Mouse (Mus musculus) liver, adult 2 months (tissue): ENCODE results near the gene Senp3. TPM values are rescaled to one million over a fixed set of nuclear protein-coding genes. Genes with fewer than 3 reads are reported as not detected.

ENCODE experiments used
- DNase-seq: peaks from one replicate; pipeline ENCODE4 v3.0.0-alpha.2; 2011; ENCODE audit warnings: low read depth, low spot score; ENCODE audit errors: extremely low read depth
- H3K27ac ChIP-seq: fragments of 200-500 bp; replicated peaks from 2 replicates; pipeline ENCODE4 v1.5.1; 2012; ENCODE audit warnings: low read depth, mild to moderate bottlenecking, control low read depth, inconsistent platforms, low read length; ENCODE audit not compliant: insufficient read depth
- H3K27me3 ChIP-seq: fragments of 200-500 bp; 2 replicates; pipeline ENCODE4 v1.6.1; 2012; ENCODE audit warnings: mild to moderate bottlenecking, moderate library complexity, low read length, inconsistent platforms; ENCODE audit not compliant: control insufficient read depth, insufficient read depth
- H3K36me3 ChIP-seq: fragments of 200-500 bp; 2 replicates; pipeline ENCODE4 v1.6.1; 2012; ENCODE audit warnings: low read length, inconsistent platforms; ENCODE audit not compliant: control insufficient read depth, insufficient read depth
- H3K4me1 ChIP-seq: fragments of 200-500 bp; 2 replicates; pipeline ENCODE4 v1.6.1; 2011; ENCODE audit warnings: low read length; ENCODE audit not compliant: control insufficient read depth, insufficient read depth
- H3K4me3 ChIP-seq: fragments of 200-500 bp; 2 replicates; pipeline ENCODE4 v1.5.1; 2011; ENCODE audit warnings: low read depth, mild to moderate bottlenecking, control low read depth, low read length, moderate library complexity; ENCODE audit not compliant: insufficient read depth
- H3K79me2 ChIP-seq: fragments of 200-500 bp; 2 replicates; pipeline ENCODE4 v1.6.1; 2012; ENCODE audit warnings: inconsistent platforms, mild to moderate bottlenecking, low read length, moderate library complexity; ENCODE audit not compliant: control insufficient read depth, insufficient read depth
- H3K9ac ChIP-seq: fragments of 200-500 bp; 2 replicates; pipeline ENCODE4 v1.6.1; 2012; ENCODE audit warnings: low read depth, mild to moderate bottlenecking, control low read depth, inconsistent platforms, low read length
- CTCF ChIP-seq: fragments of 200-500 bp; IDR thresholded peaks from 2 replicates; pipeline ENCODE4 v1.5.1; 2011; ENCODE audit warnings: low read depth, low read length, control low read depth
- POLR2A ChIP-seq: fragments of 200-500 bp; IDR thresholded peaks from 2 replicates; pipeline ENCODE4 v1.6.1; 2011; ENCODE audit warnings: low read length, control low read depth; ENCODE audit not compliant: insufficient read depth; ENCODE audit errors: extremely low read depth
- WGBS: fragments of 180-500 bp; shearing (Covaris S2); methylation state at CpG from one replicate; pipeline ENCODE4 v1.1.7; 2018; 5-methylcytosine and 5-hydroxymethylcytosine counted together
- polyA plus RNA-seq: library from polyadenylated mRNA; depleted of rRNA; stranded (reverse); fragments of >200 nt; gene quantifications from 2 replicates; pipeline ENCODE4 v1.2.3, GENCODE M21; 2012
- total RNA-seq: library from RNA; depleted of rRNA; stranded (reverse); fragments of >200 nt; gene quantifications from 2 replicates; pipeline ENCODE4 v1.2.3, GENCODE M21; 2014

The Senp3 gene
- total and polyA plus RNA-seq, 2 experiments: 25.8 to 26.2 TPM

GRCm38 (mm10) chr11:69684936-69685335 is 3.1 kb upstream of the Senp3 start:
- Histone ChIP-seq H3K4me3 (no peak overlapping the region), H3K4me1 (peaks cover 11% of the 10 kb centered on the region), H3K36me3 (no peaks in the 10 kb centered on the region), H3K9ac (peak overlapping the region; percentile 38), H3K79me2 (peaks cover 11% of the 10 kb centered on the region; the same call in 1 of the 2 replicates), H3K27me3 (no peaks in the 10 kb centered on the region), H3K27ac (peak overlapping the region; percentile 80)
- no peak for TF ChIP-seq CTCF
- TF ChIP-seq POLR2A: no peak
- WGBS: 95% methylated on average over 6 of the region's 6 CpGs
- DNase-seq: no peak

GRCm38 (mm10) chr11:69684128-69684745 is 2.4 kb upstream of the Senp3 start:
- Histone ChIP-seq H3K79me2 (peaks cover 11% of the 10 kb centered on the region; the same call in 1 of the 2 replicates), H3K27ac (no peak overlapping the region), H3K4me1 (peaks cover 11% of the 10 kb centered on the region), H3K9ac (no peak overlapping the region), H3K27me3 (no peaks in the 10 kb centered on the region), H3K4me3 (no peak overlapping the region), H3K36me3 (no peaks in the 10 kb centered on the region)
- DNase-seq: no peak
- no peak for TF ChIP-seq POLR2A
- TF ChIP-seq CTCF: no peak
- 81% methylated on average over 12 of the region's 12 CpGs for WGBS

- Histone ChIP-seq H3K9ac (no peak overlapping the region), H3K36me3 (no peaks in the 10 kb centered on the region; the same call in 1 of the 2 replicates), H3K4me3 (no peak overlapping the region), H3K79me2 (peaks cover 11% of the 10 kb centered on the region; the same call in 1 of the 2 replicates), H3K27ac (no peak overlapping the region), H3K4me1 (peaks cover 11% of the 10 kb centered on the region), H3K27me3 (no peaks in the 10 kb centered on the region)
- DNase-seq: no peak
- WGBS: 82% methylated on average over 7 of the region's 7 CpGs
- TF ChIP-seq CTCF (no peak), POLR2A (no peak)
These were observed 1.7 kb upstream of the Senp3 start for GRCm38 (mm10) chr11:69683576-69683975.

- Histone ChIP-seq H3K9ac (no peak overlapping the region), H3K4me3 (no peak overlapping the region), H3K27ac (no peak overlapping the region), H3K27me3 (no peaks in the 10 kb centered on the region), H3K4me1 (peaks cover 11% of the 10 kb centered on the region), H3K79me2 (peaks cover 11% of the 10 kb centered on the region; the same call in 1 of the 2 replicates), H3K36me3 (peaks cover 6% of the 10 kb centered on the region)
- DNase-seq: peak; percentile 66
- TF ChIP-seq CTCF: peak; percentile 87
- no peak for TF ChIP-seq POLR2A
- 26% methylated on average over 12 of the region's 12 CpGs for WGBS
These were observed 1.1 kb upstream of the Senp3 start for GRCm38 (mm10) chr11:69682840-69683533.

GRCm38 (mm10) chr11:69682209-69682839 is 440 bp upstream of the Senp3 start:
- Histone ChIP-seq H3K4me3 (peak overlapping the region; percentile 78), H3K4me1 (peaks cover 11% of the 10 kb centered on the region), H3K9ac (peak overlapping the region; percentile 84), H3K27ac (peak overlapping the region; percentile 94), H3K36me3 (peaks cover 10% of the 10 kb centered on the region), H3K27me3 (no peaks in the 10 kb centered on the region), H3K79me2 (peaks cover 11% of the 10 kb centered on the region; the same call in 1 of the 2 replicates)
- DNase-seq: no peak
- TF ChIP-seq CTCF: no peak
- no peak for TF ChIP-seq POLR2A
- 15% methylated on average over 24 of the region's 24 CpGs for WGBS
